Mouse (Mus musculus): ENCODE measurements around the gene Olfr1049. TPM values are rescaled to one million over a fixed set of nuclear protein-coding genes. Genes with fewer than 3 reads are reported as not detected.

Olfr1049 gene
- polyA plus RNA-seq (2017; shearing (Covaris generic)) = not detected

GRCm38 (mm10) chr2:86258228-86258627, at the start of gene Olfr1049:
Olfr1049 (minus strand) TSS chr2:86258328.

GRCm38 (mm10) chr2:86292155-86292554, 34.0 kb upstream of the Olfr1049 start, which contains the start of gene Olfr1052:
Olfr1052 (plus strand) TSS chr2:86292455.

DNA sequence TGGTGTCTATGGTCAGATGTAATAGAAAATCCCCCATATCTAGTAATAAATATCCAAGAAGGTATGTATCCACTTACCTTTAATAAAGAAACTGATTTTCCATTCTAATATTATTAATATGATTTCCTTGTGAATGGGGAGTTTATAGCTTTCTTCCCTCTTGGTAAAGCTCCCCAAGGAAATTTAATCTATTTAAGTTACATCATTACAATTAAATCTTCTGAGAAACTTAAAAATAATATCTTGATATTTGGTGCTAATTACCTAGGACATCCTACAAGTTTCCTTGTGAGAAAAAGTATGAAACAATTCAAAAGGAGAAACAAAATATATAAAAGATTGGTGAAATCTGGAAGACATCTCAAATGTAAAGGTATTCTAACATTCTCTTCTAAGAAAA, 20.9 kb upstream of the Olfr1049 start, which contains the start of gene Olfr1051:
Gene Olfr1051, minus strand, starts transcription at position 101 of the 400 bp plus-strand sequence.

GRCm38 (mm10) chr2:86240189-86240588, 17.9 kb downstream of the Olfr1049 start, which contains the start of gene Olfr1048:
Olfr1048 (minus strand) TSS chr2:86240289.

GRCm38 (mm10) chr2:86231301-86231700, 26.8 kb downstream of the Olfr1049 start, which contains the start of gene Olfr1047:
Olfr1047 (minus strand) TSS chr2:86231401.

DNA sequence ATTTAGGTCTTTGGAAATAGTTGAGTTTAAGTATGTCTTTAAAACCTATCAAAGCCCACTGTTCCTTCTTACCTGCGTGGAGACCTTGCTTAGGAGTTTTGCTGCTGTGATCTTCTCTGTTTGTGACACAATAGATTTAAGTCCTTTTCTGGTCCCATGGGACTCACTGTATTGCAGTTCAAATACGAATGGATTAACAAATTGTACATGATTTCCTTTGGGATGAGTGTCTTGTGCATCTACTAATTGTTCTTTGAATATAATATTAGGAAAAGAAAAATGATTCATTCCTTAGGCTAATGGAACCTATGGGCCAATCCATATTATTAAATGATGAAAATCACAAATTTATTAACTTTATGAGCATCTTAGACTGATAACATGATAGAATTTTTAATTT, 38.9 kb downstream of the Olfr1049 start, which contains the start of gene Olfr1046:
Gene Olfr1046, minus strand, starts transcription at position 101 of the 400 bp plus-strand sequence.

Other genes with a start within 250 kb of the Olfr1049 start
- 18.8 TPM for gene Olfr1033, start 237.7 kb downstream of the Olfr1049 start, polyA plus RNA-seq (2017; shearing (Covaris generic))
- not detected for gene Olfr1034, start 212.5 kb downstream of the Olfr1049 start, polyA plus RNA-seq (2017; shearing (Covaris generic))
- gene Olfr1036, start 184.3 kb downstream of the Olfr1049 start, polyA plus RNA-seq (2017; shearing (Covaris generic)) = not detected
- gene Olfr1037, start 170.9 kb downstream of the Olfr1049 start, polyA plus RNA-seq (2017; shearing (Covaris generic)) = not detected
- not detected for gene Olfr1039, start 122.4 kb downstream of the Olfr1049 start, polyA plus RNA-seq (2017; shearing (Covaris generic))
- not detected for gene Olfr1040, start 111.6 kb downstream of the Olfr1049 start, polyA plus RNA-seq (2017; shearing (Covaris generic))
- gene Olfr1042, start 96.5 kb downstream of the Olfr1049 start, polyA plus RNA-seq (2017; shearing (Covaris generic)) = 0.29 TPM
- gene Olfr1043, start 90.8 kb downstream of the Olfr1049 start, polyA plus RNA-seq (2017; shearing (Covaris generic)) = not detected
- 0.45 TPM for gene Olfr1044, start 80.5 kb downstream of the Olfr1049 start, polyA plus RNA-seq (2017; shearing (Covaris generic))
- 0.38 TPM for gene Olfr52, start 72.6 kb downstream of the Olfr1049 start, polyA plus RNA-seq (2017; shearing (Covaris generic))
- not detected for gene Olfr1045, start 55.3 kb downstream of the Olfr1049 start, polyA plus RNA-seq (2017; shearing (Covaris generic))
- not detected for gene Olfr1046, start 39.0 kb downstream of the Olfr1049 start, polyA plus RNA-seq (2017; shearing (Covaris generic))
- gene Olfr1047, start 26.9 kb downstream of the Olfr1049 start, polyA plus RNA-seq (2017; shearing (Covaris generic)) = not detected
- not detected for gene Olfr1048, start 18.0 kb downstream of the Olfr1049 start, polyA plus RNA-seq (2017; shearing (Covaris generic))
- not detected for gene Olfr1051, start 20.8 kb upstream of the Olfr1049 start, polyA plus RNA-seq (2017; shearing (Covaris generic))
- gene Olfr1052, start 34.1 kb upstream of the Olfr1049 start, polyA plus RNA-seq (2017; shearing (Covaris generic)) = not detected
- gene Olfr1053, start 57.0 kb upstream of the Olfr1049 start, polyA plus RNA-seq (2017; shearing (Covaris generic)) = not detected
- not detected for gene Olfr1054, start 77.1 kb upstream of the Olfr1049 start, polyA plus RNA-seq (2017; shearing (Covaris generic))
- gene Olfr1055, start 92.0 kb upstream of the Olfr1049 start, polyA plus RNA-seq (2017; shearing (Covaris generic)) = not detected
- not detected for gene Olfr1056, start 104.1 kb upstream of the Olfr1049 start, polyA plus RNA-seq (2017; shearing (Covaris generic))
- gene Olfr1057, start 120.1 kb upstream of the Olfr1049 start, polyA plus RNA-seq (2017; shearing (Covaris generic)) = not detected
- gene Olfr1058, start 130.2 kb upstream of the Olfr1049 start, polyA plus RNA-seq (2017; shearing (Covaris generic)) = not detected
- gene Olfr1061, start 155.7 kb upstream of the Olfr1049 start, polyA plus RNA-seq (2017; shearing (Covaris generic)) = not detected
- gene Olfr1062, start 168.4 kb upstream of the Olfr1049 start, polyA plus RNA-seq (2017; shearing (Covaris generic)) = not detected
- gene Olfr1065, start 192.3 kb upstream of the Olfr1049 start, polyA plus RNA-seq (2017; shearing (Covaris generic)) = not detected
- not detected for gene Olfr1066, start 197.9 kb upstream of the Olfr1049 start, polyA plus RNA-seq (2017; shearing (Covaris generic))
- not detected for gene Olfr228, start 229.1 kb upstream of the Olfr1049 start, polyA plus RNA-seq (2017; shearing (Covaris generic))